Mouse (Mus musculus) lung, postnatal 0 days (tissue): ENCODE data around the gene Enox1. TPM values are rescaled to one million over a fixed set of nuclear protein-coding genes. Genes with fewer than 3 reads are reported as not detected.

Experiments
- ATAC-seq: fragments of 200-750 bp; cut with Nextera tagmentation; 2 replicates; pipeline ENCODE4 v1.8.0; 2017; ENCODE audit warnings: moderate library complexity
- DNase-seq: peaks from one replicate; pipeline ENCODE4 v3.0.0-alpha.2; 2016; ENCODE audit warnings: low spot score
- H3K27ac ChIP-seq: fragments of 300-500 bp; sonication (generic); 2 replicates; pipeline ENCODE4 v1.5.1; 2014; ENCODE audit warnings: antibody characterized with exemption, mild to moderate bottlenecking, low read length, mixed read lengths
- H3K27me3 ChIP-seq: fragments of 300-500 bp; sonication (generic); replicated peaks from 2 replicates; pipeline ENCODE4 v1.6.1; 2014; ENCODE audit warnings: low read length, mixed read lengths; ENCODE audit not compliant: insufficient read depth
- H3K36me3 ChIP-seq: fragments of 300-500 bp; sonication (generic); 2 replicates; pipeline ENCODE4 v1.6.1; 2014; ENCODE audit warnings: low read length, mixed read lengths; ENCODE audit not compliant: insufficient read depth
- H3K4me1 ChIP-seq: fragments of 300-500 bp; sonication (generic); 2 replicates; pipeline ENCODE4 v1.6.1; 2014; ENCODE audit warnings: antibody characterized with exemption, low read depth, low read length, mixed read lengths; ENCODE audit not compliant: insufficient read depth
- H3K4me2 ChIP-seq: fragments of 300-500 bp; sonication (generic); replicated peaks from 2 replicates; pipeline ENCODE4 v1.6.1; 2014; ENCODE audit warnings: low read depth, mild to moderate bottlenecking, low read length, moderate library complexity, mixed read lengths
- H3K4me3 ChIP-seq: fragments of 300-500 bp; sonication (generic); 2 replicates; pipeline ENCODE4 v1.5.1; 2014; ENCODE audit warnings: low read depth, low read length
- H3K9ac ChIP-seq: fragments of 300-500 bp; sonication (generic); replicated peaks from 2 replicates; pipeline ENCODE4 v1.6.1; 2014; ENCODE audit warnings: low read depth, mild to moderate bottlenecking
- H3K9me3 ChIP-seq: fragments of 300-500 bp; sonication (generic); 2 replicates; pipeline ENCODE4 v1.6.1; 2016; ENCODE audit warnings: low read length, mixed read lengths
- CTCF ChIP-seq: IDR thresholded peaks from 2 replicates; pipeline ENCODE4 v1.5.1; 2016; ENCODE audit warnings: antibody characterized with exemption, mild to moderate bottlenecking
- EP300 ChIP-seq: IDR thresholded peaks from 2 replicates; pipeline ENCODE4 v1.6.1; 2016; ENCODE audit warnings: antibody characterized with exemption, mild to moderate bottlenecking, control low read depth
- WGBS: fragments of 180-500 bp; shearing (Covaris S2); extraction: QIAGEN DNeasy Blood & Tissue Kit; methylation state at CpG from one replicate; pipeline ENCODE4 v1.1.7; 2014; 5-methylcytosine and 5-hydroxymethylcytosine counted together
- polyA plus RNA-seq: library from polyadenylated mRNA; unstranded; fragments of >200 nt; fragmentation: Nextera tagmentation; extraction: Ambion mirVana; gene quantifications from 2 replicates; pipeline ENCODE4 v1.2.1, GENCODE M21; 2015

Enox1 gene
- polyA plus RNA-seq, 1 experiment from 2014 or later: 1.5 TPM

DNA sequence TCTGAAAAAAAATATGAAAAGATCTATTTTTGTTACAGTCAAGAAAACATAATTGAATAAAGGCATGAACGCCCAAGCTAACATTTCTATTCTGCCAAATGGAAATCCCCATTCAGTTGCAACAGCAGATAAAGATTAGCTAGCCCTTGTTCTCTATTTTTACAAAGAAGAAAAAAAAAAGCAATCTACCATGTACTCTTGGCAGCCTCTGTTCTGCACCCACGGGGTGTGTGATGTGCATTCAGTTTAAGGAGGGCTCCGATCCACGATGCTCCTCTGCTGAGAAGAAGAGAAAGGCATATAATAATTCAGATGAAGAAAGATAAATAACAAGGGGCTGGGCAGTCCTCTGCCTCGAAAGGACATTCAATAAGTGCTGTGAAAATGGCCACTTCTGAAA, 403.2 kb downstream of the Enox1 start:
- Histone ChIP-seq H3K4me1 (no peaks in the 10 kb centered on the region), H3K4me3 (no peak overlapping the region), H3K36me3 (no peaks in the 10 kb centered on the region), H3K27ac (no peak overlapping the region), H3K27me3 (no peaks in the 10 kb centered on the region), H3K9me3 (no peaks in the 10 kb centered on the region), H3K9ac (no peak overlapping the region), H3K4me2 (no peak overlapping the region)
- TF ChIP-seq EP300: no peak
- TF ChIP-seq CTCF: no peak
- ATAC-seq (no peak), DNase-seq (no peak)
- 67% methylated on average over 5 of the region's 5 CpGs for WGBS

DNA sequence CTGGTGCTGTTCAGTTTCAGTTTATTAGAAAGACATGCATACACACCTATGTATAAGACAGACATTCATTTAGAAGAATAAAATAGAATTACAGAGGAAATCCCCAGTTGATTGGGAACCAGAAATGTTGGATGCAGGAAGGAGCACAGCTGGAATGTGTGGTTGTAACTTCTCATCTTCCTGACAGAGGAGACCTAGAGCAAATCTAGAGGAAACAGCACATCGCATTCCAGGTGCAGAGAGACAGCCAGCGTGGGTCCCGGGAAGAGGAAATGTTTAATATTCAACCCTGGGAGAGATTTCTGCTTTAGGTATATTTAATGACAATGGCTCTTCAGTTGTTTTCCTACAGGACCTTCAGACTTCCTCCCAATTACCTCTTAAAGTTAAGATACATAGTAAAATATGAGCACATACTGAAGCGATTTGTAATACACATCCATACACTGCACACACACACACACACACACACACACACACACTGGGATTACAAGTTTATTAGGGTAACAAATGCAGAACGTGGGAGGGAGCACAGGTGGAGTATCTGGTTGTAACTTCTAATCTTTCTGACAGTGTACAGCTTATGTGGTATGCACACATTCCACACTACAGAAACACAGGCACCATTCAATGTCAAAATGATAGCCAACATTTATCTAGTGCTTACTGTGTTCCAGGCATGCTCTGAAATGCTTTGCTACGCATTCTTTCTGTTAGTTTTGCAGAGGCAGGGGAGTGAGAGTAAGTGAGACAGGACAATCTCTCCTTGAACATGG, 405.4 kb downstream of the Enox1 start:
- DNase-seq: no peak

GRCm38 (mm10) chr14:77563922-77564321, 407.4 kb downstream of the Enox1 start:
- H3K27ac ChIP-seq: no peak overlapping the region
- ATAC-seq (no peak), DNase-seq (no peak)
- no peaks in the 10 kb centered on the region for H3K9me3 ChIP-seq
- H3K27me3 ChIP-seq: no peaks in the 10 kb centered on the region
- no peak overlapping the region for H3K9ac ChIP-seq
- no peak overlapping the region for H3K4me2 ChIP-seq
- H3K4me1 ChIP-seq: no peaks in the 10 kb centered on the region
- 78% methylated on average over 5 of the region's 5 CpGs for WGBS
- no peak overlapping the region for H3K4me3 ChIP-seq
- no peaks in the 10 kb centered on the region for H3K36me3 ChIP-seq
- TF ChIP-seq CTCF (no peak), EP300 (no peak)

More for the DNA sequence above, 405.4 kb downstream of the Enox1 start:
- TF ChIP-seq EP300 (no peak), CTCF (no peak)
- Histone ChIP-seq H3K27me3 (no peaks in the 10 kb centered on the region), H3K4me1 (no peaks in the 10 kb centered on the region), H3K4me3 (no peak overlapping the region), H3K4me2 (no peak overlapping the region), H3K9me3 (no peaks in the 10 kb centered on the region), H3K36me3 (no peaks in the 10 kb centered on the region), H3K9ac (no peak overlapping the region), H3K27ac (no peak overlapping the region)
- no peak for ATAC-seq
- 43% methylated on average over 6 of the region's 6 CpGs for WGBS

- DNase-seq (peak; percentile 33), ATAC-seq (0 out of 2 replicates have a peak, but pooled peaks have one; percentile 38)
- H3K27me3 ChIP-seq: no peaks in the 10 kb centered on the region
- H3K9me3 ChIP-seq: no peaks in the 10 kb centered on the region
- no peak overlapping the region for H3K4me3 ChIP-seq
- H3K36me3 ChIP-seq: no peaks in the 10 kb centered on the region
- no peak overlapping the region for H3K4me2 ChIP-seq
- H3K4me1 ChIP-seq: no peaks in the 10 kb centered on the region
- WGBS: 52% methylated on average over 2 of the region's 2 CpGs
- no peak for TF ChIP-seq CTCF
- TF ChIP-seq EP300: no peak
- H3K9ac ChIP-seq: no peak overlapping the region
- H3K27ac ChIP-seq: no peak overlapping the region
Measured at GRCm38 (mm10) chr14:77567120-77567519, 410.6 kb downstream of the Enox1 start.

GRCm38 (mm10) chr14:77574436-77574835, 417.9 kb downstream of the Enox1 start:
- Histone ChIP-seq H3K4me2 (no peak overlapping the region), H3K4me3 (no peak overlapping the region), H3K27ac (no peak overlapping the region), H3K9me3 (no peaks in the 10 kb centered on the region), H3K27me3 (no peaks in the 10 kb centered on the region), H3K9ac (no peak overlapping the region), H3K4me1 (no peaks in the 10 kb centered on the region), H3K36me3 (no peaks in the 10 kb centered on the region)
- peak; percentile 21 for DNase-seq
- TF ChIP-seq CTCF: no peak
- TF ChIP-seq EP300: no peak
- ATAC-seq: 0 out of 2 replicates have a peak, but pooled peaks have one; percentile 19
- WGBS: 28% methylated on average over 3 of the region's 3 CpGs

DNA sequence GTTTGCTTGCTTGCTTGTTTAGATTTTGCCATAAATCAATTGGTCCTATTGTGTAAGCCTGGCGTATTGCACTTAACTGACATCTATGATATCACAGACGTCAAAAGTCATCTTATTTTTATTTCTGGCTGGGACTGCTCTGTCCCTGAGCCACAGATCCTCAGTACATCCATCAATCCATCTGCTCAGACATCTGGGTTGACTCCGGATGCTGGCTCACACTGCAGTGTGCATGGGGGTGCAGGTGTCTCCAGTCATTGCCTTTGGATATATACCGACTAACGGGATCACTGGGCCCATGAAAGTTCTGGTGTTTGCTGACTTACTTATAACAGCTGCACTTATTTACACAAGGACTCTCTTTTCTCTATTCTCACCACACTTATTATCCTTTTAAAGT, 419.8 kb downstream of the Enox1 start:
- no peak overlapping the region for H3K4me2 ChIP-seq
- no peak overlapping the region for H3K4me3 ChIP-seq
- H3K9ac ChIP-seq: no peak overlapping the region
- H3K27ac ChIP-seq: no peak overlapping the region
- no peaks in the 10 kb centered on the region for H3K9me3 ChIP-seq
- no peak for TF ChIP-seq EP300
- no peak for ATAC-seq
- H3K27me3 ChIP-seq: no peaks in the 10 kb centered on the region
- DNase-seq: no peak
- H3K4me1 ChIP-seq: no peaks in the 10 kb centered on the region
- 59% methylated on average over 5 of the region's 5 CpGs for WGBS
- H3K36me3 ChIP-seq: no peaks in the 10 kb centered on the region
